Mouse (Mus musculus): ENCODE results near the gene Zmynd8. TPM values are rescaled to one million over a fixed set of nuclear protein-coding genes. Genes with fewer than 3 reads are reported as not detected.
"Not testable (repeated sequence)": the region's sequence is repeated elsewhere in the genome, so short reads cannot be mapped to it uniquely, and the experiment has no call there.

Zmynd8 gene
- total RNA-seq, 2 experiments from 2014 or later = 160 to 162 TPM

- intact Hi-C loops (cut with DNase I) = no loop called here
- DNase-seq (ENCODE audit: low spot score in 2 of 2) = no peak
Observed at GRCm38 (mm10) chr2:165820073-165820472, 78.7 kb downstream of the Zmynd8 start.

GRCm38 (mm10) chr2:165818985-165819948 lies 79.5 kb downstream of the Zmynd8 start:
- intact Hi-C loops (cut with DNase I) = loop anchor here (1.0 to 2.0 kb wide), 5 partner anchors 38 to 228 kb away; no protein-coding TSS in a partner anchor
- DNase-seq (ENCODE audit: low spot score in 2 of 2) = peak; percentile 77 to 95

DNA sequence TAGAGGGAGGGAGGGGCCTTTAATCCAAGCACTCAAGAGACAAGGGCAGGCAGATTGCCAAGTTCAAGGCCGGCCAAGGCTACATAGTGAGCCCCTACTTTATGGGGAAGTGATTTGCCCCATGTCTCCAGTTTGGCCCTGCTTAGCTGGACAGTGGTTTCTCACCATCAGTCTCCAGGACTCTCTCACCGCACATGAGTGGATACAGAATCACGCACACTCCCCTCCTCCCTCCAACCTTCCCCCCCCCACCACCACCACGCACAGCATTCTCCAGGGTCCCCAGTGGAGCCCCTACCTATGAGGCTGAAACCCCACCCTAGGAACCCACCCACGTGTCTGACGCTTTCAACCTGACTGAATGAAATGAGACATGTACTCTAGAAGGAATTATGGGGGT lies 80.2 kb downstream of the Zmynd8 start:
- intact Hi-C loops (cut with DNase I) = loop anchor here (2.0 kb wide), 2 partner anchors 66 to 228 kb away; no protein-coding TSS in a partner anchor
- no peak for DNase-seq (ENCODE audit: low spot score in 2 of 2)

GRCm38 (mm10) chr2:165817437-165817836 lies 81.4 kb downstream of the Zmynd8 start:
- DNase-seq (ENCODE audit: low spot score in 2 of 2) = peak in 1 of 2 experiments; percentile 90

GRCm38 (mm10) chr2:165815103-165815880 lies 83.5 kb downstream of the Zmynd8 start:
- no peak for DNase-seq (ENCODE audit: low spot score in 2 of 2)
- intact Hi-C loops (cut with DNase I) = no loop called here

More at GRCm38 (mm10) chr2:165817437-165817836, 81.4 kb downstream of the Zmynd8 start:
- intact Hi-C loops (cut with DNase I) = no loop called here

DNA sequence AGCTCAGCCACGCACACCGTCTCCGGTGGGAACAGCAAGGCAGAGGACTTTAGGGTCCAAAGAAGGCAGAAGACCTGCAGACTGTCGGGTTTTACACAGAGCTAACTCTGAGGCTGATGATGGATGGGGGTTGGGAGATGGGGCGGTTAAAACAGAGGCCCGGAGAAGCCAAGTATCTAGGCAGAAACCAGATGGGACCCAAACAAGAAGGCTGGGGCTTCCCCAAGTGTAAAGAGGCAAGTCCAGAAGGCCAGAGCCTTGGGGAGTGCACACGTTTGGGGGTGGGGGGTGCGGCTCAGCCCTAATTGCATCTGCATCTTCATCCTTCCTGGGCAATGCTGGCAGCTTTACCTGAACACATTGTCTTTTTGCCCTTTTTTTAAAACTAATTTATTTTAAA lies 85.9 kb downstream of the Zmynd8 start:
- DNase-seq (ENCODE audit: low spot score in 2 of 2) = no peak
- intact Hi-C loops (cut with DNase I) = no loop called here

DNA sequence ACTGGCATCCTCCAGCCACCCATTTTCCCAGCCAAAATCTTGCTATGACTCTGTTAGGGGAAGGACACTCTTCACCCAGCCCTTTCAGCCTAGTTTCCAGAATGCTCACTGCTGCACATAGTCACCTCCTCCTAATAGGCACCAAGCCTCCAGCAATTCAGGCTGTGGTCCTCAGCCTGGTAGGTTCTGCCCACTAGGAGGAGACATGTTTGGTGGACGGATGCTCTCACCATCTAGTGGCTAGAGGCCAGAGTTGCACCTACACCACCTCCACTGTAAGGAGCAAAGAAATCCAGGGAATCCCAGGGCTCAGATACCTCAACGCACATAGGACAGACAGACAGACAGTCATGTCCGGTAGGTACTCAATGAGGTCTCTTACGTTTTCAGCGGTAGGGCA lies 87.3 kb downstream of the Zmynd8 start:
- peak; percentile 57 to 78 for DNase-seq (ENCODE audit: low spot score in 2 of 2)
- intact Hi-C loops (cut with DNase I) = no loop called here

DNA sequence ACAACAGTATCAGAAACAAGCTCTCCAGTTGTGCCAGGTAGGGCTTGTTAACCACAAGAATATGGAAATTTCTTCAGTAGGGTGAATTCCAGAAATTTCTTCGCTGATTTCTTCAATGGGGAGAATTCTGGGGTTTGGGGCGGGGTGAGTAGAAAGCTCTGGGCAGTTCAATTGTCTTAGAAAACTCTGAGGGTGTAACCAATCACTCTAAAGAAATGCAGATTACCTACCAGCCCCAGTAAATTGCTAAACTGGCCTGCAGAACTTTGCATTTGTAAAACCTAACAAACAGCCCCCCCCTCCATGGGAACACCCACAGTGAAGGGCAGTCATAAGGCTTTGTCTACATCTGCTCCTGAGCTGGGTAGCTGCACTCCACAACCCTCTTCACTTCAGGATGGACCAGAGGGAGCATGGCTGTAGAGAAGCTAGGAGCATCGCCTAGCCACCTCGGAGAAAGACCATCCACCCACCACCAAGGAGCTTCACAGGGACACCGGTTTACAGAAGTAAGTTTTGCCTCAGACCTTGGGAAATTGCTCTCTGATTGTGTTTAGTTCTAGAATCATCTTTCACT lies 88.8 kb downstream of the Zmynd8 start:
- DNase-seq (ENCODE audit: low spot score in 2 of 2) = no peak
- intact Hi-C loops (cut with DNase I) = no loop called here

DNA sequence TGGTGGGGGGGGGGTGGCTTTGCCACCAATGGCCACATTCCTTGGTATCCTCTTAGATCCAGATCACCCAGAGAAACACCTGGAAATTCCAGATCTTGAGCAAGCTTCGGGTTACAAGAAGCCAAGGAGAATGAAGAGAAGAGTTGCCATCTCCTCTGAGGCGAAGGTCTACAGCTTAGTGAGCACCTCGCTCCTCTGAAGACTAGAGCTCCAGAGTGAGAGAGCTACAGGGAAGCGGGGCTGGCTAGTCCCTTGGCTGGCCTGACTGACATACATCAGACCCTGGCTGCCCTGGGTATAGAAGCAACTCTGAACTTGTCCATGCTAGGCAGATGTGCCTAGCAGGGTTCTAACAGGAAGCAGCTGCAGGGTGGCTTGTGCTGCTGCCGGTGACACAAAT lies 89.7 kb downstream of the Zmynd8 start:
- intact Hi-C loops (cut with DNase I) = no loop called here
- DNase-seq (ENCODE audit: low spot score in 2 of 2) = no peak

DNA sequence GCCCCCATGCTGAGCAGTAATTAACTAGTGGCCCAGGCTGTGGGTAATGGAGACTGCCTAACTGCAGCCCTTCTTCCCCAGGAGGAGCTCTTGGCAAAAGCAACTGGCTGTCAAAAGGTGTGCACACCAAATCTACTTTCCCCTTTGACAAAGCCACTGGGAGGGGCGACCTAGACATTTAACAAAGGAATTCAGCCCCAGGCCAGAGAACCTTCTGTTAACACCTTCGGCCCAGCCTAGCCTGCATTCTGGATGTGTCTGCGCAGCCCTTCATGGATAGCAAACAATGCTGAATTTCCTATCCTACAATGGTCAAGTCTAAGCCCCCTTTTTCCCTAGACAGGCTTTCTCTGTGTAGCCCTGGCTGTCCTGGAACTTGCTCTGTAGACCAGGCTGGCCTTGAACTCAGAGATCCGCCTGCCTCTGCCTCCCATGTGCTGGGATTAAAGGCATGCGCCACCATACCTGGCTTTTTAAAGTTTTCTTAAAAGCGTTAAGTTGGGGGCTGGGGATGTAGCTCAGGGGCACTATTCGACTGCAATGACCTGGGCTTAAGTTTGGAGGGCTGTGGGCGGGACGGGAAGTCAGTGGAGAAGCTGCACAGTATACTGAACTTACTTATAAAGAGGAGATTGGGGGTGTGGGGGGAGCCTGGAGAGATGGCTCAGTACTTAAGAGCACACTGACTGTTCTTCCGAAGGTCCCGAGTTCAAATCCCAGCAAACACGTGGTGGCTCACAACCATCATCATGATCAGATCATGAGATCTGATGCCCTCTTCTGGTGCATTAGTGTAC lies 90.4 kb downstream of the Zmynd8 start:
- intact Hi-C loops (cut with DNase I) = no loop called here
- no peak for DNase-seq (ENCODE audit: low spot score in 2 of 2)

- DNase-seq (ENCODE audit: low spot score in 2 of 2); intact Hi-C loops (cut with DNase I): not testable (repeated sequence)
Observed at GRCm38 (mm10) chr2:165800174-165800573, 98.6 kb downstream of the Zmynd8 start.

DNA sequence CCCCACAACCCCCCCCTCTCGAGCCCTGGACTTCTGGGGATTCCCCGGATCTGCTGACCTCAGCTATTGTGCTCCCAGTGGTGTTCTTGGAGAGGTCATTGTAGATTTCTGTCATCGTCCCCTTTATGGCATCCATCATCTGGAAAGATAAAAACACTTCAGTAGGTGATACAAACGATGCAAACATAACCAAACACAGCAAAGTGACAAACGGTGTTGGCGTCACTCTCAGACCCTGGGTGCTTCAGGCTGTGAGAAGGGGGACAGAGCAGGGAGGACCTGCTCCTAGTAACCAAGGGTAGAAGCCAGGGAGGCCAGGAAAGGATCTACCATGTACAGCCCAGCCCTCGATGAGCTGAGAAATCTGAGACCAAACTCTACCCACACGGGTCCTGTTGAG lies 100.9 kb downstream of the Zmynd8 start:
- intact Hi-C loops (cut with DNase I) = no loop called here
- DNase-seq (ENCODE audit: low spot score in 2 of 2) = no peak

- no peak for DNase-seq (ENCODE audit: low spot score in 2 of 2)
- intact Hi-C loops (cut with DNase I) = no loop called here
Observed at GRCm38 (mm10) chr2:165793283-165793638, 105.6 kb downstream of the Zmynd8 start.

DNA sequence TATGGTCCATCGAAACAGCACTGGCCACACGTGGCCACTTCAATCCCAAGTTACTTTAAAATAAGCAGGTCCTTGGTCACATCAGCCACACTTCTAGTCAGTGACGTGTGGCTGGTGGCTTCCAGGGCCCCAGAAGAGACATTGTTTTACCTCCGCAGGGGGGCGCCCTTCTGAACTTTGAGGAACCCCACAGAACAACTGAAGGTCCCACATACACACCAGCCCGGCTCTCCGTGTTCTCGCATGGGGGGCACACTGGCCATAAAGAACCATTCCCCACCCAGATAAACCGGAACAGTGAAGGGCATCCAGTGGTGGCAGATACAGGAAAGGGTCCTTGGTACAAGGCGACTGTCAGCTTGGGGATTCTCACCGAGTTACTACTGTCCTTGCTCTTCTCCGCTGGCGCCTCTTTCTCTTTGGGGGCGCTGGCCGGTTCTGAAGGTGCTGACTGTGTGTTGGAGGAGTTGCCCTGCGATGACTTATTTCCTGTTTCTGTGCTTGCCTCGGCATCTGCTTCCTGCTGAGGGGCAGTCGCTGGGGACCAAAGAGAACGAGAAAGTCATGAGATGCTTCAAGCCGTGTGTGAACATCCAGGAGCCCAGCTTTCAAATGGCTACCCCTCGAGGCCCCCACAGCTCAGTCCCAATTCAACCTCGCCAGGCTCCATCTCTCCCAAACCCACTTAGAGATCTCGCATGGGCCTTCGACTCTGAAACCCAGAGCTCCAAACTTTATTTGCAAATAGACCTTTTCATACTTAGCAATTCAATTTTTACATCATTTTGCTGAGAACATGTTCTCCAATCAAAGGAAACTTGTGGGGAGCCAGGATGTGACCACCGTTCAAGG lies 106.2 kb downstream of the Zmynd8 start:
- DNase-seq (ENCODE audit: low spot score in 2 of 2) = no peak
- intact Hi-C loops (cut with DNase I) = no loop called here

DNA sequence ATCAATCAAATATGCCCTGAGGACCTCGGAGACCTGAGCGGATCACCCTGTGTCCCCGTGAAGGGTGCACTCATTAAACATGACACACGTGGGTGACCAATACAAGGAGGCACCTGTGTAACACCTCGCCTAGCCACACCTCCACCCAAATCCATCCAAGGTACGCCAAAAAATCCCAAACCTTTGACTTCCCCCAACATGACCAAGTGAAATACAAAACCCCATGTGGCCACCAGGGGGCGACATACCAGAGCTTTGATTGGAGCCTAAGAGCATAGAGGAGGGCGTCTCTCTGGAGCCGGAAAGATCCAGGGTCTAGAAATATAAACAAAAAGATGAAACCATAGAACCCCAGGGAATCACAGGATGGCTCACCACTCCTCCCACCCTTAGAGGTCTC lies 107.2 kb downstream of the Zmynd8 start:
- intact Hi-C loops (cut with DNase I) = no loop called here

DNA sequence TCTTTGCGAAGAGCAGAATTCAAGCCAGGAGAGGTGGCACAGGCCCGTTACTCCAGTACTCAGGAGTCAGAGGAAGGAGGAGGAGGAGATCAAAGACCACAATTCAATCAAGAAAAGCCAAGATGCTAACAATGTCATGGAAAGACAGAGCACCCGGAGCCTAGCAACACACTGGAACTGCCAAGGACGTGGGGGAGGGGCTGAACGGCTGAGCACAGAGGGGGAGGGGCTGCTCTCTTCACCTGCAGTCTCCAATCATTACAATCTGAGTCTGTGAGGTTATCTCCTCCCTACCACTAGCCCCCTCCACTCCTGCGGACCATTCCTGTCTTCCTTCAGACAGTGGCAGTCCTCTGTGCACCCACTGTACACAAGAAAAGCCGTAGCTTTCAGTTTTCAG lies 107.8 kb downstream of the Zmynd8 start:
- no peak for DNase-seq (ENCODE audit: low spot score in 2 of 2)
- intact Hi-C loops (cut with DNase I) = no loop called here

More for the DNA sequence above, 107.2 kb downstream of the Zmynd8 start:
- DNase-seq (ENCODE audit: low spot score in 2 of 2) = peak in 1 of 2 experiments; percentile 49

- no peak for DNase-seq (ENCODE audit: low spot score in 2 of 2)
- intact Hi-C loops (cut with DNase I) = loop anchor here (10.0 kb wide), 1 partner anchor 125 kb away; no protein-coding TSS in a partner anchor
Observed at GRCm38 (mm10) chr2:165789667-165790066, 109.1 kb downstream of the Zmynd8 start.

DNA sequence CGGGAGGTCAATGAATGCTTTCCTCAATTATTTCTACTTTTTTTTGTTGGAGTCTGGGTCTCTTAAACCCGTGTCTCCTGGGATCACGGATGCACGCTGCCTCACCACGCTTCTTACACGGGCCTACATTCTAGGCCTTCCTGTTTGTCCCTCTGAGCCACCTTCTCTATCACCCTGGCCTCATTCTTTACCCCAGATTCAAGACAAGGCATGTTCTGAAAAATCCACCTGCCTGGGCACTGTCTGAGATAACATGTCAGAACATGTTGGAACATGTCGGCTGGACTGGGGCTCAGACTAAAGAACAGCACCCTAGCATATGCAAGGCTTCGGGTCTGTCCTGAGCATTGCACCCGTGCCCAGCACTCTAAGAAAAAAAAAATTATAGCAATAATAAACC lies 110.0 kb downstream of the Zmynd8 start:
- DNase-seq (ENCODE audit: low spot score in 2 of 2) = no peak
- intact Hi-C loops (cut with DNase I) = loop anchor here (10.0 kb wide), 1 partner anchor 126 kb away; no protein-coding TSS in a partner anchor
